Mouse (Mus musculus): Measurements from ENCODE around the gene Dpp7.

Gene Dpp7

GRCm38 (mm10) chr2:25310180-25310579 lies 46.0 kb downstream of the Dpp7 start:
- no peak for DNase-seq

- peak; percentile 13 for DNase-seq
These were observed 50.4 kb downstream of the Dpp7 start for GRCm38 (mm10) chr2:25305587-25306359.

DNA sequence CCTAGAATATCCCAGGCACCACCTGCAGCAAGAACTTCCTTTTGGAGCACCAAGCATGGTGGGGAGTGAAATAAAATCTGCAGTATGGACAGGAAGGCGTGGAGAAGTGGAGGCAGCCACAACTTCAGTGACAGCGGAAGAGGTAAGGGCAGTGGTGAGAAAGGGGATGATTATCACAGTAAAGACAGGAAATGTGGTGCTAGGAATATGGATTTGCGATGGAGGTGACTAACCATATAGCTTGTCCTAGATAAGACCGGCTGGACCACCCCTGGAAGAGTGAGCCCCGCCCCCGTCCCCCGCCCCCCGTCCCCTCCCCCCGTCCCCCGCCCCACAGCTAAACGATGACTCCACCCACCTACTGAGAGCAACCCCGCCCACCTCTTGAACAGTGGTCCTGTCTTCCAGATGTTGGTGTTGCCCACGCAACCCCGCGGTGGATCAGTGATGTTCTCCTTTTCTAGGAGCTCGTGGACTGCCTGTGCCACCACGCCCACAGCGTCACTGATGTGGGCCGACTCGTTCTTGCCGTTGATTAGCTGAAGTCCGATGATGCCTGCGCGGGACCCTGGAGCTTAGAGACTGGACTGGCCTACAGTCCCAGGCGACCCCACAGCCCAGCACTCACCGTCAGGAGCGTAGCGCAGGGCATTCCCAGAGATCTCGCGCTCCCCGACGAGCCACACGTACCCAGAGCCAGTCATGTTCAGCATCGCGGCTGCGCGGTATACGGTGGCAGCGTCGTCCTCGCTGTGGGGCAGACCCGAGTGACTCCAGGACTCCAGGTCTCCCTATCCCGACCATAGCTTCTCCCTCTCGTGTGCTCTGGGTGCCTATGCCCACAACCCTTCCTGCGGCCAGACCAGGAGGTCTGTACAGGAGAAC lies 51.3 kb downstream of the Dpp7 start:
- DNase-seq = no peak

DNA sequence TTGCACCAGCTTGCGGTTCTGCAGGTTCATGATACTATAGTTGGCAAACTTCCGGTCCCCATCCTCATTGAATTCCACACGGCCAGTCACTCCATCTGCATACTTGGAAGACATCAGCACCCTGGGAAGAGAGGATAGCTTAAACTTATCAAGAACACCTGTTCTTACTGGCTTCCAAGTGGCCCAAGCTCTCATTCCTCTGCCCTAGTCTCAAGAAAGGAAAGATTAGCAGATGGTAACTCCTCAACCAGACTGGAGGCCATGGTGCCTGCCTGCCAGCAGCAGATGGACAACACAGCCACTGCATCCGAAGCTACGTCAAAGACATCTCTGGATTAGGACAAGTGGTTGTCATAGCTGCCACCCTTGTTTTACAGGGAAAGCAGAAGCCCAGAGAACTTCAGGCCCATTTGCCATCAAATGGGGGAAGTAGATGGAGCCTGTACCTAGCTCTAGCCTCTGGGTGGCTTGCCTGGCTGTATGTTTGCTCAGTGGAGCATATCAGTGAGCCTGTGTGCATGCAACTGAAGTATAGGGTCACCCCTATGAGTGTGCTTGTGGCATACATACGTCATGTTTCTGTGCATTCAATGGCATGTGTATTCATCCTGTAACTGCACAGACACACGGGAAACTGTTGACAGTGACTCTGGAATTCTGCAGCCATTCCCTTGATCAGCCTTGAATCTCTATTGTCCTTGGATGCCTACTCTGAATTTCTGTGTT lies 52.1 kb downstream of the Dpp7 start:
- DNase-seq = peak; percentile 75

- no peak for DNase-seq
These were observed 52.7 kb downstream of the Dpp7 start for GRCm38 (mm10) chr2:25303452-25303851.

Measured in cerebellum, adult 11 months (tissue).